Mouse (Mus musculus) midbrain, embryonic 16.5 days (tissue): ENCODE measurements at regions not wholly inside any gene's neighbourhood (a gene's known extent, or its start where the extent isn't known, plus 50 kb on each side); places are given as distances from the start of the nearest gene placed in this dataset.
A peak's percentile ranks its signal among the peaks of the same experiment; 100 is the strongest.

Experiments
- ATAC-seq: fragments of 200-750 bp; cut with Nextera tagmentation; 2 replicates; pipeline ENCODE4 v1.8.0; 2017; ENCODE audit warnings: moderate TSS enrichment
- H3K27ac ChIP-seq: fragments of 300-500 bp; sonication (generic); 2 replicates; pipeline ENCODE4 v1.5.1; 2014; ENCODE audit warnings: mild to moderate bottlenecking, low read length, mixed read lengths
- H3K27me3 ChIP-seq: fragments of 300-500 bp; sonication (generic); 2 replicates; pipeline ENCODE4 v1.6.1; 2014; ENCODE audit warnings: low read depth, low read length, mixed read lengths; ENCODE audit not compliant: control insufficient read depth, insufficient read depth
- H3K36me3 ChIP-seq: fragments of 300-500 bp; sonication (generic); 2 replicates; pipeline ENCODE4 v1.6.1; 2014; ENCODE audit warnings: mild to moderate bottlenecking, low read length, moderate library complexity, mixed read lengths; ENCODE audit not compliant: control insufficient read depth, insufficient read depth
- H3K4me1 ChIP-seq: fragments of 300-500 bp; sonication (generic); 2 replicates; pipeline ENCODE4 v1.6.1; 2014; ENCODE audit warnings: mild to moderate bottlenecking, low read length, mixed read lengths; ENCODE audit not compliant: control insufficient read depth, insufficient read depth
- H3K4me2 ChIP-seq: fragments of 300-500 bp; sonication (generic); 2 replicates; pipeline ENCODE4 v1.6.1; 2014; ENCODE audit warnings: mild to moderate bottlenecking, low read length, mixed read lengths
- H3K4me3 ChIP-seq: fragments of 300-500 bp; sonication (generic); 2 replicates; pipeline ENCODE4 v1.5.1; 2014; ENCODE audit warnings: low read depth, mild to moderate bottlenecking, low read length, moderate library complexity, mixed read lengths
- H3K9ac ChIP-seq: fragments of 300-500 bp; sonication (generic); 2 replicates; pipeline ENCODE4 v1.6.1; 2014; ENCODE audit warnings: low read depth, low read length, mixed read lengths
- H3K9me3 ChIP-seq: fragments of 300-500 bp; sonication (generic); replicated peaks from 2 replicates; pipeline ENCODE4 v1.6.1; 2014; ENCODE audit warnings: mild to moderate bottlenecking, low read length, mixed read lengths; ENCODE audit not compliant: control insufficient read depth, poor library complexity, severe bottlenecking
- WGBS: fragments of 180-500 bp; shearing (Covaris S2); extraction: QIAGEN DNeasy Blood & Tissue Kit; methylation state at CpG from one replicate; pipeline ENCODE4 v1.1.7; 2014; 5-methylcytosine and 5-hydroxymethylcytosine counted together

- WGBS, result 78% methylated on average over 2 of the region's 2 CpGs
- no peaks in the 10 kb centered on the region for H3K4me1 ChIP-seq
These were observed 164.9 kb upstream of the Gypa start for GRCm38 (mm10) chr8:80328676-80329075.

GRCm38 (mm10) chr8:80325859-80326258, 167.7 kb upstream of the Gypa start:
- no peak for ATAC-seq
- WGBS, result 93% methylated on average over 3 of the region's 3 CpGs
- Histone ChIP-seq H3K36me3 (no peaks in the 10 kb centered on the region), H3K4me1 (no peaks in the 10 kb centered on the region), H3K27me3 (no peaks in the 10 kb centered on the region), H3K4me3 (no peak overlapping the region), H3K27ac (no peak overlapping the region), H3K9ac (no peak overlapping the region), H3K9me3 (no peaks in the 10 kb centered on the region), H3K4me2 (no peak overlapping the region)

More at GRCm38 (mm10) chr8:80328676-80329075, 164.9 kb upstream of the Gypa start:
- no peaks in the 10 kb centered on the region for H3K36me3 ChIP-seq
- ATAC-seq, result no peak
- H3K9me3 ChIP-seq, result no peaks in the 10 kb centered on the region
- no peaks in the 10 kb centered on the region for H3K27me3 ChIP-seq
- no peak overlapping the region for H3K9ac ChIP-seq
- H3K27ac ChIP-seq, result no peak overlapping the region
- no peak overlapping the region for H3K4me3 ChIP-seq
- H3K4me2 ChIP-seq, result no peak overlapping the region

DNA sequence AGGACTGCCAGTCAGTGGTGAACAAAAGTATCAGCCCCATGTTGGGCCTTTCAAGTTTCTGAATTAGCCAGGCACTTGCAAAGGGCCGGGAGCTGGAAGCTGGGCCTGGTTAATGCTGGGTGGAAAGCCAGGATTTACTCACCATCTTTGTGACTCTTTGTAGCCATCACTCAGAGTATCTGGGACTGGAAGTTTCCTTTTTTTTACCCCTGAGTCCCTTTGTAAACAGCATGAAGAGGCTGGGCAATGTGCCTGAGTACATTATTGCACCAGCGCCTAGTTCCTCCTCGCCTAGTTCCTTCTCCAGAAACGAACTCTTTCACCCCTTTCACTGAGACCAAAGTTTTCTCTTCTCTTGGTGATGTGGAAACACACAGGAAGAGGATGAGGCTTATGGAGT, 168.4 kb upstream of the Gypa start:
- H3K9ac ChIP-seq, result no peak overlapping the region
- H3K4me1 ChIP-seq, result no peaks in the 10 kb centered on the region
- ATAC-seq, result no peak; the same call in 1 of the 2 replicates
- H3K36me3 ChIP-seq, result no peaks in the 10 kb centered on the region
- no peak overlapping the region for H3K27ac ChIP-seq
- H3K4me3 ChIP-seq, result no peak overlapping the region
- no peaks in the 10 kb centered on the region for H3K9me3 ChIP-seq
- H3K4me2 ChIP-seq, result no peak overlapping the region
- H3K27me3 ChIP-seq, result no peaks in the 10 kb centered on the region
- 80% methylated on average over 4 of the region's 4 CpGs for WGBS

DNA sequence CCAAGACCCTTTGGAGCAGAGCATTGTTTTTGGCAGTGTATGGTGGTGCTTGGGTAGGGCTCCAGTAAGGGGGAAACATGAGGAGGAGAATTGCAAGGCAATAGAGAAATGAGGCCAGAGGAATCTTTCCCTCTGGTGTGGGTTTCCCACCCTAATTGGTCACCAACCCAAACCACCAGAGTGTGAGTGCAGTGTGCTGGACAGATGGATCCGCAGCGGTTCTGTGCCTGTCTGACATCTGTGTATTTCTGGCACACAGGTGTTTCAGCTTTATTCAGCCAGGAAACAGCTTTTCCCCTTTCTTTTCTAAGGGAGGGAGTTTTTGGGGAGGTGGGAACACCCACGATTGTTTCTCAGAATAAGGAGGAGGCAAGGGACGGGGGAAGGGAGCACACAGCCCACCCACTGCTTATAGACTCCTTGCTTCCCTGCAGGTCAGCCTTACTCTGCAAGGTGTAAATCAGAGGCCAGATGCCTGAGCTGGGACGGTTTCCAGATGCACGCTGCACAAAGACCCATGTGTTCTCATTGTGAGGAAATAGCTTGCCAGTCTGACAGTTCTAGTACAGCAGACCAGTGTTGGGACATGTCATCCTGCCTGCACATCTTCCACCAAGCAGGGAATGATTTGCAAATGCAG, 175.2 kb upstream of the Gypa start:
- Histone ChIP-seq H3K4me1 (peaks cover 18% of the 10 kb centered on the region; the same call in 1 of the 2 replicates), H3K4me2 (no peak overlapping the region), H3K9me3 (no peaks in the 10 kb centered on the region), H3K27me3 (no peaks in the 10 kb centered on the region), H3K27ac (no peak overlapping the region), H3K36me3 (no peaks in the 10 kb centered on the region), H3K9ac (no peak overlapping the region), H3K4me3 (no peak overlapping the region)
- no peak for ATAC-seq
- 57% methylated on average over 6 of the region's 6 CpGs for WGBS

DNA sequence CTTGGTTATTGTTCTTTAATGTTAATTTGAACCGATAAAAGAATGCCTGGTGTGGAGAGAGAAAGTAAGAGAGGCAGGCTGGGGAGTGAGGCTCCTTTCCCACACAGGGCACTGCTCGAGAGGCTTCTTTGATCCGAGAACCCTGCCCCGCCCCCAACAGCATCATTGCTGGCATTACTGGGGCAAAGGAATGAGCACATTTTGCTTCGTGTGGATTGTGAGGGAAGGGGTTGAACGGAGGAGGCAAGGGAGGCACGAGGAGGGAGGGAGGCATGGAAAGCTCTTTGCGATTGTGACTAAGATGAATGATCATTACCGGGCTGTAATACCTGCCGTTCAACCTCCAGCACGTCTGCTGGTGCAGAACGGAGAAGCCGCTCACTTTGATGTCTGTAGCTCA, 178.2 kb upstream of the Gypa start:
- H3K9me3 ChIP-seq, result no peaks in the 10 kb centered on the region
- WGBS, result 2% methylated on average over 13 of the region's 13 CpGs
- peak; percentile 92 for ATAC-seq
- H3K27ac ChIP-seq, result peak overlapping the region; percentile 77
- peak overlapping the region; percentile 60 for H3K9ac ChIP-seq
- H3K27me3 ChIP-seq, result no peaks in the 10 kb centered on the region
- peaks cover 18% of the 10 kb centered on the region; the same call in 1 of the 2 replicates for H3K4me1 ChIP-seq
- no peaks in the 10 kb centered on the region for H3K36me3 ChIP-seq
- peak overlapping the region; percentile 64 for H3K4me2 ChIP-seq
- peak overlapping the region; percentile 29 for H3K4me3 ChIP-seq

DNA sequence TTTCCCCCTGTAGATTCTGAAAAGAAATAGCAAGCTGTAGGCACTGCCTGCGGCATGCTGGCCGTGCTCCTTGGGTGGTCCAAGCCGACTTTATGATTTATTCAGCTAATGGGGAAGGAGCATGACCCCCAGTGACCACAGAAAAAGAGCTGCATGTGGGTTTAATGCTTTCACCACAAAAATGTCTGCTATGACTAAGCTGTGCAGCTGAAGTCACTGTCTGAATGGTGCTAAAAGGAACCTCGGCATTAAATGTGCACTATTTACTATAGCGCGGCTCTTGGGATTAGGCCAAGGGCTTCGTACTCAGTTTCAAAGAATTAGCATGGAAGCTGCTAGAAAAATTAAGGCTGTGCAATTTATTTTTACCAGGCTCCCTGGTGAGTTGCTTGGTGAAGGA, 178.8 kb upstream of the Gypa start:
- under 1% methylated on average over 7 of the region's 7 CpGs for WGBS
- peak overlapping the region; percentile 64 for H3K4me2 ChIP-seq

GRCm38 (mm10) chr8:80313883-80314635, 179.5 kb upstream of the Gypa start:
- no peak overlapping the region for H3K4me3 ChIP-seq
- H3K27me3 ChIP-seq, result no peaks in the 10 kb centered on the region
- H3K4me1 ChIP-seq, result peaks cover 18% of the 10 kb centered on the region; the same call in 1 of the 2 replicates
- H3K36me3 ChIP-seq, result no peaks in the 10 kb centered on the region
- 33% methylated on average over 12 of the region's 12 CpGs for WGBS
- H3K4me2 ChIP-seq, result no peak overlapping the region; the same call in 1 of the 2 replicates
- H3K9ac ChIP-seq, result peak overlapping the region; percentile 27; the same call in 1 of the 2 replicates
- 0 out of 2 replicates have a peak overlapping the region, but pooled peaks have one; percentile 24 for H3K27ac ChIP-seq
- H3K9me3 ChIP-seq, result no peaks in the 10 kb centered on the region
- ATAC-seq, result 0 out of 2 replicates have a peak, but pooled peaks have one; percentile 10

More for the DNA sequence above, 178.8 kb upstream of the Gypa start:
- peak; percentile 84 for ATAC-seq
- H3K4me3 ChIP-seq, result peak overlapping the region; percentile 29
- H3K9ac ChIP-seq, result no peak overlapping the region
- no peaks in the 10 kb centered on the region for H3K9me3 ChIP-seq
- no peaks in the 10 kb centered on the region for H3K27me3 ChIP-seq
- peak overlapping the region; percentile 77 for H3K27ac ChIP-seq
- H3K4me1 ChIP-seq, result peaks cover 18% of the 10 kb centered on the region; the same call in 1 of the 2 replicates
- H3K36me3 ChIP-seq, result no peaks in the 10 kb centered on the region

DNA sequence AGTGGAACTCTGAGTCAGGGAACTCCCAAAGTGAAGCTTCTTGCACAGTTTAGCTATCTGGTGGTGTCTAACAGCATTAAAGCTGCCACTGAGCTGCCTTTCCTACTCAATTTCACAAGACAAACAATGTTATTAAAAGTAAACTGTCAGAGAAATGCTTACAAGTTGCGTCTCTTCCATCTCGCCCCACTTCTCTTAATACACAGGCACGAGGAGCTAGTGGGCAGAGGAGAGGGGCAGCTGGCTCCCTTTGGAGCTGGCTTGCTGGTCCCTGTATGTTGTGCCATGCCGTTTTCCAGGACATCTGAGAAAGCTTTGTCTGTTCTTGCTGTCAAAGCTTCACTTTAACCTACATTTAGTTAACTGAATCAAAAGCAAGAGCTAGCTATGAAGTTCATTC, 185.8 kb upstream of the Gypa start:
- Histone ChIP-seq H3K27ac (no peak overlapping the region), H3K4me1 (no peaks in the 10 kb centered on the region), H3K36me3 (no peaks in the 10 kb centered on the region), H3K27me3 (no peaks in the 10 kb centered on the region), H3K9me3 (no peaks in the 10 kb centered on the region), H3K4me2 (no peak overlapping the region), H3K9ac (no peak overlapping the region), H3K4me3 (no peak overlapping the region)
- 63% methylated on average over 4 of the region's 4 CpGs for WGBS
- ATAC-seq, result no peak

- Histone ChIP-seq H3K4me1 (no peaks in the 10 kb centered on the region), H3K27me3 (no peaks in the 10 kb centered on the region), H3K9me3 (no peaks in the 10 kb centered on the region), H3K36me3 (no peaks in the 10 kb centered on the region), H3K27ac (no peak overlapping the region), H3K9ac (no peak overlapping the region), H3K4me2 (no peak overlapping the region), H3K4me3 (no peak overlapping the region)
- 66% methylated on average over 5 of the region's 5 CpGs for WGBS
- ATAC-seq, result no peak
These were observed 195.0 kb upstream of the Gypa start for GRCm38 (mm10) chr8:80298596-80298995.
